Mouse (Mus musculus): ENCODE results near the gene Ercc6.

Ercc6 gene

GRCm38 (mm10) chr14:32561428-32561827 lies 48.1 kb downstream of the Ercc6 start:
- no peak for DNase-seq (ENCODE audit: inconsistent age in 2 of 2, low spot score in 1 of 2)

GRCm38 (mm10) chr14:32563661-32564060 lies 50.3 kb downstream of the Ercc6 start:
- DNase-seq (ENCODE audit: inconsistent age in 2 of 2, low spot score in 1 of 2) = no peak

GRCm38 (mm10) chr14:32572519-32572918 lies 59.2 kb downstream of the Ercc6 start:
- no peak for DNase-seq (ENCODE audit: inconsistent age in 2 of 2, low spot score in 1 of 2)

- no peak for DNase-seq (ENCODE audit: inconsistent age in 2 of 2, low spot score in 1 of 2)
These were observed 65.1 kb downstream of the Ercc6 start for GRCm38 (mm10) chr14:32578420-32578819.

GRCm38 (mm10) chr14:32583696-32584095 lies 70.4 kb downstream of the Ercc6 start:
- peak; percentile 35 to 65 for DNase-seq (ENCODE audit: inconsistent age in 2 of 2, low spot score in 1 of 2)

- DNase-seq (ENCODE audit: inconsistent age in 2 of 2, low spot score in 1 of 2) = peak; percentile 64 to 89
These were observed 73.9 kb downstream of the Ercc6 start for GRCm38 (mm10) chr14:32587013-32587784.

- DNase-seq (ENCODE audit: inconsistent age in 2 of 2, low spot score in 1 of 2) = no peak
These were observed 77.1 kb downstream of the Ercc6 start for GRCm38 (mm10) chr14:32590377-32590776.

- DNase-seq (ENCODE audit: inconsistent age in 2 of 2, low spot score in 1 of 2) = peak; percentile 69 to 91
These were observed 84.2 kb downstream of the Ercc6 start for GRCm38 (mm10) chr14:32597232-32598231.

- DNase-seq (ENCODE audit: inconsistent age in 2 of 2, low spot score in 1 of 2) = peak in 1 of 2 experiments; percentile 31
These were observed 85.3 kb downstream of the Ercc6 start for GRCm38 (mm10) chr14:32598437-32599219.

- peak; percentile 39 to 75 for DNase-seq (ENCODE audit: inconsistent age in 2 of 2, low spot score in 1 of 2)
These were observed 86.1 kb downstream of the Ercc6 start, which contains the start of gene Prrxl1 for GRCm38 (mm10) chr14:32599290-32600041. Prrxl1 (plus strand) TSS chr14:32599407.

- no peak for DNase-seq (ENCODE audit: inconsistent age in 2 of 2, low spot score in 1 of 2)
These were observed 86.8 kb downstream of the Ercc6 start for GRCm38 (mm10) chr14:32600110-32600509.

- peak in 1 of 2 experiments; percentile 32 for DNase-seq (ENCODE audit: inconsistent age in 2 of 2, low spot score in 1 of 2)
These were observed 92.2 kb downstream of the Ercc6 start for GRCm38 (mm10) chr14:32605508-32605907.

GRCm38 (mm10) chr14:32606316-32606715 lies 93.0 kb downstream of the Ercc6 start:
- peak in 1 of 2 experiments; percentile 29 for DNase-seq (ENCODE audit: inconsistent age in 2 of 2, low spot score in 1 of 2)

GRCm38 (mm10) chr14:32609392-32609791 lies 96.1 kb downstream of the Ercc6 start:
- DNase-seq (ENCODE audit: inconsistent age in 2 of 2, low spot score in 1 of 2) = peak; percentile 46 to 80

GRCm38 (mm10) chr14:32617253-32617652 lies 103.9 kb downstream of the Ercc6 start:
- DNase-seq (ENCODE audit: inconsistent age in 2 of 2, low spot score in 1 of 2) = no peak

GRCm38 (mm10) chr14:32624245-32624644 lies 110.9 kb downstream of the Ercc6 start:
- DNase-seq (ENCODE audit: inconsistent age in 2 of 2, low spot score in 1 of 2) = no peak

- no peak for DNase-seq (ENCODE audit: inconsistent age in 2 of 2, low spot score in 1 of 2)
These were observed 111.5 kb downstream of the Ercc6 start for GRCm38 (mm10) chr14:32624811-32625210.

GRCm38 (mm10) chr14:32627271-32627670 lies 114.0 kb downstream of the Ercc6 start:
- DNase-seq (ENCODE audit: inconsistent age in 2 of 2, low spot score in 1 of 2) = no peak

- DNase-seq (ENCODE audit: inconsistent age in 2 of 2, low spot score in 1 of 2) = peak in 1 of 2 experiments; percentile 36
These were observed 115.3 kb downstream of the Ercc6 start for GRCm38 (mm10) chr14:32628584-32628983.
